Mouse (Mus musculus): ENCODE results near the gene Fcrlb. TPM values are rescaled to one million over a fixed set of nuclear protein-coding genes. Genes with fewer than 3 reads are reported as not detected.

Gene Fcrlb
- 1.7 and 2.2 TPM in 2 replicates for total RNA-seq (2014; rRNA removed)
- polyA plus RNA-seq (2015; fragmentation: Nextera tagmentation; extraction: Ambion mirVana): 1.3 and 1.8 TPM in 2 replicates

DNA sequence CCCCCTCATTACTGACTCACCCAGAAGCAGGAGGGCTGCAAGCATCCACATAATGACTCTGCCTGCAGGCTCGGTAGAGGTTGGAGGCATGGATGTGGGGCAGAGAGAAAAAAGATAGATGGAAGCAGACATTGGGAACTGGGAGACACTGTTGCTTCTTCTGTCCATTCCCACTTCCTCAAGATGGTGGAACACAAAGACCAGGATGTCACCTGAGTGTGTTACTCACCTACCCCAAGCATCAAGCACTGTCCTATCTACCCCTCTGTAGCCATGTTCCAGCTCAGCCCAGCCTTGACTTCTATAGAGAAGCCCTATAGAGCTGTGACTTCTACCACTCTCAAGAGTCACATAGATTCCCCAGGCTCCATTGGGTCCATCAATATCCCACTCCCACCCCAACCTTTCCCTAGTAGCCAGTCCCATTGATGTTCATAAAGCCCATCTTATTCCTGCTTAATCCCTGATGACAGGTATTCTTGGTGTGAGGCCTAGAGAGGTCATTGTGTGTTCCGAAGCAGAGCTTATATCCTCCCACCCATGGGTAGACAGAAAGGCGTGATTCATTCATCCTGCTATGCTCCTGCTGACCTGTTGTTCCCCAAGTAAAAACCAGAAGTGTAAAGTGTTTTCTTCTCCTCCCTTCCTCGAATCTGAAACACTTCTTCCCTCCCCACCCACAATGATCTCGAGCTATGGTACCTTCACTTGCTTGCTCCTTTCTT is at the start of gene Fcrlb:
Fcrlb (minus strand) TSS at position 51 of the 725 bp plus-strand sequence.
- Histone ChIP-seq H3K27me3 (ENCODE audit: insufficient read depth, low read length) (peaks cover 7% of the 10 kb centered on the region), H3K36me3 (ENCODE audit: insufficient read depth, low read length) (no peaks in the 10 kb centered on the region), H3K4me1 (ENCODE audit: insufficient read depth, low read length) (peaks cover 4% of the 10 kb centered on the region; the same call in 1 of the 2 replicates), H3K27ac (ENCODE audit: low read depth, low read length) (no peak within 1 kb of the TSS), H3K4me3 (ENCODE audit: low read depth, low read length) (no peak within 1 kb of the TSS), H3K4me2 (ENCODE audit: low read depth, low read length, poor library complexity, severe bottlenecking) (no peak within 1 kb of the TSS), H3K9me3 (ENCODE audit: low read length) (no peaks in the 10 kb centered on the region), H3K9ac (replicated peaks; ENCODE audit: low read length, poor library complexity, severe bottlenecking) (no peak within 1 kb of the TSS)
- no peak for TF ChIP-seq CTCF (IDR thresholded peaks at IDR 0.05)
- DNase-seq (ENCODE audit: low spot score): no peak
- WGBS: 57% methylated on average over 5 of the region's 5 CpGs
- no peak for ATAC-seq (ENCODE audit: low FRiP score)

DNA sequence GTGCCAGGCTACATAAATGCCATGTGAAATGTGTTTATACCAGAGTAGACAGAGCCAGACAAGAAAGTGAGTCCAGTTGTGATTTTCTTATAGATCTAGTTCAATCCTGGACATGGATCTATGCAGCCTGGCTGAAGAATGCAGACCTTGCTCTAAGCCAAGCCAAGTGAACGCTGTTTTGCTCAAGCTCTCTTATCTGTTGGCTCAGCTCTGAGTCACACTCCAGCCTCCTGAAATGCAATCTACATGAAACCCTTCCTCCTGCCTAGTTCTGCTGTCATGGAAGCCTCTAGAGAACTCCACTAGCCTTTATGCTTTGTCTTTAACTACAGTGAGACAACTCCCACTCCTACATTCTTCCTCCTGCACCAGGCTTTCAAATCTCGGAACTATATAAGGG is 49.6 kb upstream of the Fcrlb start:
- no peak overlapping the region for H3K4me2 ChIP-seq (ENCODE audit: low read depth, low read length, poor library complexity, severe bottlenecking)
- DNase-seq (ENCODE audit: low spot score): no peak
- 89% methylated on average over 2 of the region's 2 CpGs for WGBS
- ATAC-seq (ENCODE audit: low FRiP score): no peak
- no peak overlapping the region for H3K27ac ChIP-seq (ENCODE audit: low read depth, low read length)
- H3K9ac ChIP-seq (replicated peaks; ENCODE audit: low read length, poor library complexity, severe bottlenecking): no peak overlapping the region
- TF ChIP-seq CTCF (IDR thresholded peaks at IDR 0.05): no peak
- no peaks in the 10 kb centered on the region for H3K9me3 ChIP-seq (ENCODE audit: low read length)
- H3K4me3 ChIP-seq (ENCODE audit: low read depth, low read length): no peak overlapping the region
- H3K36me3 ChIP-seq (ENCODE audit: insufficient read depth, low read length): no peaks in the 10 kb centered on the region
- no peaks in the 10 kb centered on the region for H3K4me1 ChIP-seq (ENCODE audit: insufficient read depth, low read length)
- no peaks in the 10 kb centered on the region for H3K27me3 ChIP-seq (ENCODE audit: insufficient read depth, low read length)

DNA sequence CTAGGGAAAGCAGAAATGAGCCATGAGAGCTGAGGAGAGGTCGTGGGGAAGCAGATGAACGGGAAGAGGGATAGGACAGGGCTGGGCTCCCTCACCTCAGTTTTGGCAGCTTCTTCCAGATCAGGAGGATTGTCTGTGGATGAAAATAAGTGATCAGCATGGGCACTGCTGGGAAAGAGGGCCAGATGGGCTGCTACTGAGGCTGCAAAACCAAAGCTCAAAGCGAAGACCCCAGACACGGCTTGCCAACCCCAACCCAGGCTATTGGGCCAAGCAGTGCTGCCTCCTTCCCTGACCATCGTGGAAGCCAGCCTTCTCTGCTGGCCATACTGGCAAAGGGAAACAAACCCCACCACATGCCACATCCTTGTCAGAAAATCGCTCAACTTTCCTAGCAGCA is 48.4 kb upstream of the Fcrlb start:
- Histone ChIP-seq H3K36me3 (ENCODE audit: insufficient read depth, low read length) (no peaks in the 10 kb centered on the region), H3K27me3 (ENCODE audit: insufficient read depth, low read length) (no peaks in the 10 kb centered on the region), H3K4me3 (ENCODE audit: low read depth, low read length) (no peak overlapping the region), H3K4me1 (ENCODE audit: insufficient read depth, low read length) (no peaks in the 10 kb centered on the region), H3K9me3 (ENCODE audit: low read length) (no peaks in the 10 kb centered on the region), H3K4me2 (ENCODE audit: low read depth, low read length, poor library complexity, severe bottlenecking) (no peak overlapping the region), H3K9ac (replicated peaks; ENCODE audit: low read length, poor library complexity, severe bottlenecking) (no peak overlapping the region), H3K27ac (ENCODE audit: low read depth, low read length) (no peak overlapping the region)
- DNase-seq (ENCODE audit: low spot score) (no peak), ATAC-seq (ENCODE audit: low FRiP score) (no peak)
- 85% methylated on average over 6 of the region's 6 CpGs for WGBS
- no peak for TF ChIP-seq CTCF (IDR thresholded peaks at IDR 0.05)

DNA sequence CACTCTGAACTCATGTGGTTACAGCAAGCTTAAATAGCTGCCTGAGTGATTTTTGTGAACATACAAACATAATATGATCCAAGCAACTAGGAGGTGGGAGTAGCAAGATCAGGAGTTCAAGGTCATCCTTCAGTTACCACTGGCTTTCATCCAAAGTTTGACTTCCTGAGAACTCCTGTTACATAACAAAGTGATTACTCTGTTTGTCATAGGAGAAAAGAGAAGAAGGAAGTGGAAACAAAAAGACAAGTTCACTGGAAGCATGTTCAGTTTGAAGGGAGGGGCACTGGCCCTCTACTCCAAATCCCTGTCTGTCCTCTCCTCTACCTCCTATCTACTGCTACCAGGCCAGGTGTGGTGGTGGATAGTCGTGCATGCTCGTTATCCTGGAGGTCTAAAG is 47.0 kb upstream of the Fcrlb start:
- no peak overlapping the region for H3K27ac ChIP-seq (ENCODE audit: low read depth, low read length)
- H3K9ac ChIP-seq (replicated peaks; ENCODE audit: low read length, poor library complexity, severe bottlenecking): no peak overlapping the region
- DNase-seq (ENCODE audit: low spot score) (no peak), ATAC-seq (ENCODE audit: low FRiP score) (no peak)
- no peaks in the 10 kb centered on the region for H3K27me3 ChIP-seq (ENCODE audit: insufficient read depth, low read length)
- H3K4me2 ChIP-seq (ENCODE audit: low read depth, low read length, poor library complexity, severe bottlenecking): no peak overlapping the region
- H3K36me3 ChIP-seq (ENCODE audit: insufficient read depth, low read length): no peaks in the 10 kb centered on the region
- no peak for TF ChIP-seq CTCF (IDR thresholded peaks at IDR 0.05)
- H3K4me3 ChIP-seq (ENCODE audit: low read depth, low read length): no peak overlapping the region
- H3K4me1 ChIP-seq (ENCODE audit: insufficient read depth, low read length): no peaks in the 10 kb centered on the region
- 74% methylated on average over 2 of the region's 2 CpGs for WGBS
- H3K9me3 ChIP-seq (ENCODE audit: low read length): no peaks in the 10 kb centered on the region

DNA sequence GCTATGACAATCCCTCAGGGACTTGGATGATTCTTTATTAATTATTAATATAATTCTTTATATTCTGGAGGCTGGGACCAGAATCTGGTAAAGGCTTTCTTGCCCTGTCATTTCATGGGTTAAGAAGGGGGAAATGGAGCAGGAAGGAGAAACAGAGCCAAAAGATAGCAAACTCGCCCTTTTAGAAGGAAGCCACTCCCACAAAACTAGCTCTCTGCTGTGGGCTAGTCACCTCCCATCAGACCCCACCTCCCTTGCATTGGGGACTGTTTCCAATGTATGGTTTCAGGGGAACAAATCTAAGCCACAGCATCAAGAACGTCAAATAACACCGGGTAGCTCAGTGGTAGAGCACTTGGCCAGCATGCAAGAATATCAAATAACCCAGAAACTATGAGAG is 45.5 kb upstream of the Fcrlb start:
- no peaks in the 10 kb centered on the region for H3K27me3 ChIP-seq (ENCODE audit: insufficient read depth, low read length)
- no peak for DNase-seq (ENCODE audit: low spot score)
- no peak for ATAC-seq (ENCODE audit: low FRiP score)
- no peak overlapping the region for H3K4me2 ChIP-seq (ENCODE audit: low read depth, low read length, poor library complexity, severe bottlenecking)
- H3K27ac ChIP-seq (ENCODE audit: low read depth, low read length): no peak overlapping the region
- no peaks in the 10 kb centered on the region for H3K4me1 ChIP-seq (ENCODE audit: insufficient read depth, low read length)
- TF ChIP-seq CTCF (IDR thresholded peaks at IDR 0.05): no peak
- no peaks in the 10 kb centered on the region for H3K36me3 ChIP-seq (ENCODE audit: insufficient read depth, low read length)
- 66% methylated on average over 3 of the region's 3 CpGs for WGBS
- no peak overlapping the region for H3K9ac ChIP-seq (replicated peaks; ENCODE audit: low read length, poor library complexity, severe bottlenecking)
- no peak overlapping the region for H3K4me3 ChIP-seq (ENCODE audit: low read depth, low read length)
- no peaks in the 10 kb centered on the region for H3K9me3 ChIP-seq (ENCODE audit: low read length)

DNA sequence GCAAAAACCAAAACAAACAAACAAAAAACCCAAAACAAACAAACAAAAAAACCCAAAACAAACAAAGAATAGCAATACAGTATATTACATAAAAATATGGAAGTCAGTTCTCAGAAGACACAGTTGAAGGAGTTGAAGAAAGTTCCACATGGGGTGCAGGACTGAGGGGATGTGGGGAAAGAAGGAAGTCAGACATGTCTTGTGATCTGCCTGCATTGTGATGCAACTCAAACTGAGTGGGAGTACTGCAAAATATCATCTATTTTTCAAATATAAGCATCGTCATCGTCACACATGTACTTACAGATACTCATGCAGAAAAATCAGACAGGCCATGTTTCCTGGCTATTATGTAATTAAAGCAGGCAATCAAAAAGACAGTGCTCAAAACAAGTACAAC is 40.5 kb upstream of the Fcrlb start:
- H3K4me1 ChIP-seq (ENCODE audit: insufficient read depth, low read length): no peaks in the 10 kb centered on the region
- 100% methylated on average over 2 of the region's 2 CpGs for WGBS
- DNase-seq (ENCODE audit: low spot score) (no peak), ATAC-seq (ENCODE audit: low FRiP score) (no peak)
- TF ChIP-seq CTCF (IDR thresholded peaks at IDR 0.05): no peak
- H3K4me2 ChIP-seq (ENCODE audit: low read depth, low read length, poor library complexity, severe bottlenecking): no peak overlapping the region
- H3K36me3 ChIP-seq (ENCODE audit: insufficient read depth, low read length): no peaks in the 10 kb centered on the region
- H3K9ac ChIP-seq (replicated peaks; ENCODE audit: low read length, poor library complexity, severe bottlenecking): no peak overlapping the region
- H3K27ac ChIP-seq (ENCODE audit: low read depth, low read length): no peak overlapping the region
- no peaks in the 10 kb centered on the region for H3K27me3 ChIP-seq (ENCODE audit: insufficient read depth, low read length)
- no peaks in the 10 kb centered on the region for H3K9me3 ChIP-seq (ENCODE audit: low read length)
- H3K4me3 ChIP-seq (ENCODE audit: low read depth, low read length): no peak overlapping the region

Measured in midbrain, postnatal 0 days (tissue).